Mouse (Mus musculus): ENCODE results near the gene Olfr657.
A peak's percentile ranks its signal among the peaks of the same experiment; 100 is the strongest.

Olfr657 gene

DNA sequence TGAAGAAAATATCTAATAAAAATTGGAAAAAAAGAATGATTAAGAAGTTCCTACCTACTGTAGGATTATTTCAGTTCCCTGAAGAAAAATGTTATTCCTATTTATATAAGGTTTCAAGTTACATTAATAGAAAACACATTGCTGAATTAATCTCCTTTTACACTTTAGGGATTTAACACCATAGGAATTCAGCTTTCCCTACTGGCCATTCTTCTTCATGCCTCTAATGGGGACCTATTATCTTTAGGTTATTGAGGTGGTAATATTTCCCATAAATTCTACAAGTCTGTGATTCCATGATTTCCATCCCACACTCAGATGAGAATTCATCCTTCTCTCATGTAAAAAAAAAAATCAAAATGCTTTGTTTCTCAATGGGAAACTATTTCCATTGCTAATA is at the start of gene Olfr657:
Gene Olfr657 (plus strand): TSS at position 301 of the 400 bp plus-strand sequence.
- DNase-seq (ENCODE audit: low read depth): no peak

DNA sequence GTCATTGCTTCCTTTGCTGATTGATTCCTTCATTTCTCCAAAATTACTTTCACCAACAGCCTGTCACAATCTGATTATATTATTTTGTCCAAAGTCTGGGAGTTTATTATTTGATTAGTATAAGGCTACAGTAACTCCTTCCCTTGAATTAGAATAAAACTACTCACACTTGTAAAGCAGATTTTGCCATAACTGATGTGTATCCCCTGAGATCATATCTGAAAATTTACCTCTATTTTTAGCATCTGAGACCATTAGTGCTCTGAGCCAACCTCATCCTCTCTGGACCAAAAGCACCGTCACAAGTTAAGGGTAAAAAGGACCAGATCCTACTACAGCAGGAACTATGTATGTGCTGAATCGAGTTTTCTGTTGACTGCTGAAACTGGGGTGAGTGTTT is 47.6 kb upstream of the Olfr657 start, which contains the start of gene Olfr653:
Gene Olfr653 (plus strand): TSS at position 301 of the 400 bp plus-strand sequence.
- no peak for DNase-seq (ENCODE audit: low read depth)

DNA sequence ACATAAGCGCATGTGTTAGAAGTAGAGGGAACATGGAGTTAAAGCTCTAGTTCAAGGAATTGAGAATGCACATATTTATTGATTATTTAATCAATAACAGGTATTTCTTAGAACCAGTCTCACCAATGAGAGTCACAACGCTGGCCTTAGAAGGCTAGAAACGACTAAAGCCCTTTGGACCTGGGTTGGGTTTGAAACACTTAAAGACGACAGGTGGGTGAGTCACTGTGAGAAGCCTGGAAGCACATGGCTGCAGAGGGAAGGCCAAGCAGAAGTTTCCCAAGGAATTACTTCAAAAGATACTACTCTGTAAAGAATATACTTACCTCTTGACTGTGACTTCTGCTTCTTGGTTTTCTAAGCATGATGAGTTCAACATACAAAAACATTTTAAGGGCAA is 43.7 kb upstream of the Olfr657 start:
- DNase-seq (ENCODE audit: low read depth): no peak

DNA sequence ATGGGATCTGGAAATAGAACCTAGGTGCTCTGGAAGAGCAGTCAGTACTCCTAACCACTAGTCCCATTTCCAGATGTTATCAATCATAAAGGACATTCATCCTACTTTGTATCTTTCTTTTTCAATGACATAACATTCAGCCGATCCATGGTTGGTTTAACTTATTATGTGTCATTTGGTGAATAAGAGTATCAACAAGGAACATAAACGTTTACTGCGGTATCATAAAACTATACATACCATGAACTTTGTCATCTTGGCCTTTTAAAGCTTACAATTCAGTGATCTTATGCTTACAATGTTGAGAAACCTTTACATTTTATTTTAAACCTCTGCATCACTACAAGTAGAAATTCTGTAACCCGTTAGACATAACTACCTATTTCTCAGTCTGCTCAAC is 43.2 kb upstream of the Olfr657 start:
- no peak for DNase-seq (ENCODE audit: low read depth)

DNA sequence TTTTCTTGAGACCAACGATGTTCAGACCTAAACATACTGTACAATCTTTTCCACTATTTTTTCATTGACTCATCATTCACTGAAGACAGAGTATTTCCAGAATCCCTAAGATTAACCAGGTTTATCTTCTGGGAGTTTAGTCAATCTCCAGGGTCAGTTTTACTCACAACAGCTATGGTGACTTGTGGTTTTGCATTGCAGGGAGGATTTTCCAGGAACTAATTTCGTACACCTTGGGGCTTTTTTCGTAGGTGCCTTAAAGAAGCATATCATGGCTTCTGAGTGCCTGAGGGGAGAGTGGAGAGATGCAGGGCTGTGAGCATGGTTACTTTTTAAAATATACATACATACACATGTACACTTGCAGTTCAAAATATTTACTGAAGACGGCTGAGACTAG is 37.9 kb upstream of the Olfr657 start, which contains the start of gene Olfr654:
Gene Olfr654 (plus strand): TSS at position 301 of the 400 bp plus-strand sequence.
- no peak for DNase-seq (ENCODE audit: low read depth)

DNA sequence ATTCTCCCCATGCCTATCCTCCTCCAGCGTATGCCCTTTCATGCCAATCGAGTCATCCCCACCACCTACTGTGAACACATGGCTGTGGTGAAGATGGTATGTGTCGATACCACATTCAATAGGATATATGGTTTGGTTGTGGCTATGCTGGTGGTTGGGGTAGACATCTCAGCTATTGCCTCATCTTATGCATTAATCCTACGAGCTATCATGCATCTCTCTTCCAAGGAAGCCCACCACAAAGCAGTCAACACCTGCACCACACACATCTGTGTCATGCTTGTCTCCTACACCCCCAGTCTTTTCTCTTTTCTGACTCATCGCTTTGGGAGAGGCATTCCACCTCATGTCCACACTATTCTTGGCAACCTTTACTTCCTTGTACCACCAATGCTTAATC is 36.3 kb upstream of the Olfr657 start:
- no peak for DNase-seq (ENCODE audit: low read depth)

DNA sequence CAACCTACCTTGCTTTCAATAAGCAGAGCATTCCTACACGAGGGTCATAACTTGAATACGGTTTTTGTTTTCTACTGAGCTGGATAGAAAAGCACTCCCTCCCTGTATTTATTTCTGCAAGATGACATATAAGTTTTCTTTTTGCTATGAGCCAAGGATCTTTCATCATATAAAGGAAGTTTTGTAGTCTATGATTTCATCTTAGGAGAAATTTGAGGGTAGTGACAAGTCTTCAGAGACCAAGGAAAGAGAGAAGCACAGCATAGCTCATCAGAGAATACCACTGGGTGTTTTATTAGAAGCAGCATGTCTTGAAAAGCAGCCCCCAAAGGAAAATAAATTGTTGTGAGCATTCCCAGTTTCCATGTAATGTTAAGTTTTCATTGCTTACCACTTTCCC is 22.9 kb upstream of the Olfr657 start, which contains the start of gene Olfr655:
Gene Olfr655 (minus strand): TSS at position 101 of the 400 bp plus-strand sequence.
- no peak for DNase-seq (ENCODE audit: low read depth)

DNA sequence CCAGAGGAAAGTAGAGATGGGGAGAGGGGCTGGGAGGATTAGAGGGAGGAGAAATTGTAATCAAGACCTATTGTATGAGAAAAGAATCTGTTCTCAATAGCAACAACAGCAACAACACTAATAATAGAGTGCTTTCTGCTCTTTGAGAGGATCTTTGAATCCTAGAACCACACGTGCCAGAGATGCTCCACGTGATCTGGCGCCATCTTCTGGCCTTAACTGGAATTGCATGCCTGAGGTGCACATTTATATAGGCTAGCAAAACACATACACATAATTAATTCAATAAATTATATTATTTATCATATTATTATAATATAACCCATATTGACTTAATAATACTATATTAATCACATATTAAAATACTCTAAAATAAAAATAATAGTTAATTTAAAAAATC is 21.4 kb upstream of the Olfr657 start:
- DNase-seq (ENCODE audit: low read depth): peak; percentile 37

DNA sequence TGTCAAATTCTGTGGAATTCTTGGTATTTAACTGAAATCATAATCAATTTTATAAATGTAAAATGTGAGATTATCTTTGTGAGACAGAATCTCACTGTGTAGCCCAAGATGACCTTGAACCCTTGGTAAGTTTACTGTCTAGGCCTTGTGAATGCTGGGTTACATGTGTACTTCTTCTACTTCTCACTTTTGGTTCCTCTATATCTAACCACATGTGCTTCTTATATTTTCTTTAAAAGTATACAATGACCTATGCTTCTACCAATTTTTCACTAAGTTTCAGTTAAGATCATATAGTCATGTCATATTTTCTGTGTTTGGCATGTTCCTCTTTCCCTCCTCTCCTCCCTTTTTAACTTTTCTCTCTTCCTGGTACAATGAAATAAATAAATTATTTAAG is 19.9 kb upstream of the Olfr657 start:
- DNase-seq (ENCODE audit: low read depth): no peak

DNA sequence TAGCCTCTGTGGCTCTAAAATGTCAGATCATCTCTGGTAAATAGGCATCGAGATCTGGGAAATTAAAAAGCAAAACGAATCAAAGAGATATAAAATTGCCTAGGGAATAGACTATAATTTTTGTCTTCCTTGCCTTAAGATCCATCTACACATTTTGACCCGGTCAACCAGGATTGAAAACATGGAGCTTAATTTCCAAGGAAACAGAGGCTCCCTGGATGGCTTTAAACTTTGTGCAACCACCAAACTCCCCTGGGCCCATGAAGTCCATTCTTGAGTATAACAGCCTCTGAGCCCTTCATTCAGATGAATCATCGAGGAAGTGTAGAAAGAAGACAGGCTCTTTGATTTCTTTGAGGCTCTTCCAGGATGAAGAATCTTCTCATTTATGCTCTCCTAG is 10.9 kb upstream of the Olfr657 start, which contains the start of gene Olfr656:
Gene Olfr656 (plus strand): TSS at position 301 of the 400 bp plus-strand sequence.
- no peak for DNase-seq (ENCODE audit: low read depth)

DNA sequence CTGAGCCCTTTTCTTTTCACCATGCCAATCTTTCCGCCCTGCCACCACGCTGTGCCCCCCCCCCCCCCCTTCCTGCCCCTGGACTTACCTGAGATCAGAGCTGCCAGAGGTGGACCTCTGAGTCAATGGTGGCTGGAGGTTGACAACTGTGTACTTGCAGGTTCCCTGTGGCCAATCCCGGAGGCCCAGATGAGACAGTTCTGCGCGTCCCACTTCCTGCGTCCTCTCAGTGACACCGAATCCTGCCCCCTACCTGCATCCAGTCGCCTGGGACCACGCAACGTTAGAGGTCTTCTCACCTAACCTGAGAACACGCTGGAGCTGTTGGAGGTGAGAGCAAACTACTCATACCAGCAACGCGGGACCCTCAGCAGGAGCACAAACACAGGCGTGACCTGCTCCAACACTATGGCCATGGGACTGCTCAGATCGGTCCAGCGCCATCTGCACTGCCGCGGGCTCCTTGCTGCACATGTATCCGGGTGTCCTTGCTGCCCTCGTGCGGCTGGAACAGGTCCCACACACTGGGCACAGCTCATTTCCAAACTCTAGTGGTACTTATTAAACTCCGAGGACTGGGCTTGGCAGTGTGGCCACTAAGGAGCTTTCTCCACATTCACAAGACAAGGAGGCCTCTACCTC is 22.4 kb downstream of the Olfr657 start, which contains the start of gene Olfr658:
Gene Olfr658 (minus strand): TSS at position 465 of the 642 bp plus-strand sequence.
- DNase-seq (ENCODE audit: low read depth): peak; percentile 2

DNA sequence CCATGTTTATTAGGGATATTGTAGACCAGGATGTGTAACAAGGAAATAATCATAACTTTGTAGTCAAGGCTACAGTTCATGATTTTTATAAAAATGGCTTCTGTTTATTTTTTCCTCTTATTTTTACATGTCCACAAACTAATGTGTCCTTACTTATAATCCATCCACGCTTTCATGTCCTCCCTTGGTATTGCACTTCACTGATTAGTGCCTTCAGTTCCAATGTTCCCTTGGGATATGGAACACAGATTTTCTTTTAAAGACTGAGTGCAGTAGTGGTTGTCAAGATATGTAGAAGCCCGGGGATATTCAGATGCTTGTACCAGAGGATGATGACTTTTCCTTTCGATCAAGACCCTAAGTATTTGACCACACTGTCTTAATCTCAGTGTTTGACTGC is 41.9 kb downstream of the Olfr657 start, which contains the start of gene Olfr659:
Gene Olfr659 (plus strand): TSS at position 301 of the 400 bp plus-strand sequence.
- DNase-seq (ENCODE audit: low read depth): no peak

DNA sequence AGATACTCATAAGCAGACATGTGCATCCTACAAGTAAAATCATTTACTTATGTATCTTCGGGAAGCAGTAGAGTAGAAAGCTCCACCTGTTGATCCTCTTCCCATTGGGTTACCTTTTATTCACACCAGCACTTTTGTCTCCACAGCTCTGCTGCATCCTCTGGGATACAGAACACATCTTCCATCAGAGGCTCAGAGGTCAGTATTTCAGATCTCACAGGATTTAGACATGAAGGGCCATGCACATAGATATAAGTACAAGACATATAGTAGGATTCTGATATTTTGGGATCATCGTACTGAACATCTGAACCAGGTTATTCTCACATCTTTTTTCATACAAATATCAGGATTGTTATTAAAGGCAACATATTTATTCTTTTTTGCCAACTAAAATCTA is 61.6 kb downstream of the Olfr657 start, which contains the start of gene Olfr661:
Gene Olfr661 (plus strand): TSS at position 301 of the 400 bp plus-strand sequence.
- DNase-seq (ENCODE audit: low read depth): no peak
